Mouse (Mus musculus) G1E (cell line): ENCODE measurements at regions not wholly inside any gene's neighbourhood (a gene's known extent, or its start where the extent isn't known, plus 50 kb on each side); places are given as distances from the start of the nearest gene placed in this dataset.

ENCODE experiments used
- ATAC-seq: 2 replicates; pipeline ENCODE4 v1.8.0; 2016; ENCODE audit warnings: mild to moderate bottlenecking; ENCODE audit not compliant: insufficient number of reproducible peaks, poor library complexity, low FRiP score, severe bottlenecking; ENCODE audit errors: extremely low read depth
- DNase-seq: peaks from one replicate; pipeline ENCODE4 v3.0.0; 2012; ENCODE audit warnings: low spot score
- H3K27me3 ChIP-seq: 2 replicates; pipeline ENCODE4 v1.6.1; 2012; ENCODE audit warnings: mild to moderate bottlenecking, low read length, inconsistent platforms; ENCODE audit not compliant: insufficient read depth
- H3K36me3 ChIP-seq: replicated peaks from 2 replicates; pipeline ENCODE3; 2012; ENCODE audit warnings: mild to moderate bottlenecking, inconsistent platforms
- H3K4me1 ChIP-seq: 2 replicates; pipeline ENCODE4 v1.6.1; 2012; ENCODE audit warnings: low read depth, low read length, inconsistent platforms, mixed read lengths; ENCODE audit not compliant: insufficient read depth
- H3K4me3 ChIP-seq: 2 replicates; pipeline ENCODE4 v1.5.1; 2012; ENCODE audit warnings: low read depth, mild to moderate bottlenecking, inconsistent platforms, low read length, moderate library complexity, mixed read lengths
- H3K9me3 ChIP-seq: replicated peaks from 2 replicates; pipeline ENCODE4 v1.6.1; 2012; ENCODE audit warnings: inconsistent platforms
- CTCF ChIP-seq: IDR thresholded peaks from 2 replicates; pipeline ENCODE4 v1.5.1; 2012; ENCODE audit warnings: low read depth, low read length, inconsistent platforms, mixed read lengths
- GATA1 ChIP-seq: IDR thresholded peaks from 2 replicates; pipeline ENCODE4 v1.6.1; 2012; ENCODE audit warnings: borderline replicate concordance, low read length, inconsistent platforms, mixed read lengths
- GATA2 ChIP-seq: IDR thresholded peaks from 2 replicates; pipeline ENCODE4 v1.6.1; 2012; ENCODE audit warnings: low read depth, low read length, inconsistent platforms, borderline replicate concordance
- POLR2AphosphoS5 ChIP-seq: IDR thresholded peaks from 2 replicates; pipeline ENCODE4 v1.6.1; 2012; ENCODE audit warnings: low read depth, low read length, inconsistent platforms; ENCODE audit not compliant: insufficient replicate concordance
- TAL1 ChIP-seq: conservative IDR thresholded peaks from 2 replicates; pipeline ENCODE4 v1.6.1; 2012; ENCODE audit warnings: low read depth, low read length, inconsistent platforms, mixed read lengths

GRCm38 (mm10) chr6:18652006-18652601 is 137.5 kb upstream of the Cttnbp2 start:
- H3K9me3 ChIP-seq: no peaks in the 10 kb centered on the region
- H3K4me3 ChIP-seq: no peak overlapping the region
- H3K4me1 ChIP-seq: no peaks in the 10 kb centered on the region
- ATAC-seq (no peak), DNase-seq (no peak)
- H3K27me3 ChIP-seq: no peaks in the 10 kb centered on the region
- TF ChIP-seq POLR2AphosphoS5 (no peak), GATA1 (no peak), GATA2 (no peak), CTCF (no peak), TAL1 (no peak)
- H3K36me3 ChIP-seq: no peaks in the 10 kb centered on the region

DNA sequence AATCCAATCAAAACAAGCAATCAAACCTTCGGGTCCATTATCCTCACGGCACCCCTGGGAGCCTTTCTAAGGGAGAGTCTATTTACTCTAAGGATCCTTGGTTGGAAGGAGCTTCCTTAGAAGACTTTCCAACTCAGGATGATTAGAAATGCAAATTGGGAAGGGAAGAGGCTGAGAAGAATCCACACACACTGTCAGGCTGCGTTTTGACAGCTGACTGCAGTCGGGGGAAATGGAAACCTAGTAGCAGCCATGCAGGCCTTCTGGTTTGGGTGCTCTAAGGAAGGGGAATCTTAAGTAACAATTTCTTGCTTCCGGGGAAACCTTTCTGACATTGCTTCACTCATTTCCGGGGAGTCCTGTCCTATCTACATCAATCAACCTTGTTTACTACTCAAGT is 139.6 kb upstream of the Cttnbp2 start:
- ATAC-seq: no peak
- TF ChIP-seq GATA2: no peak
- TF ChIP-seq GATA1: no peak
- TF ChIP-seq TAL1: no peak
- TF ChIP-seq POLR2AphosphoS5: no peak
- no peak for TF ChIP-seq CTCF

GRCm38 (mm10) chr6:18656202-18656601 is 141.6 kb upstream of the Cttnbp2 start:
- H3K4me1 ChIP-seq: no peaks in the 10 kb centered on the region
- no peak for TF ChIP-seq GATA1
- TF ChIP-seq CTCF: no peak
- no peak for TF ChIP-seq TAL1
- TF ChIP-seq POLR2AphosphoS5: no peak
- no peak for TF ChIP-seq GATA2
- no peaks in the 10 kb centered on the region for H3K36me3 ChIP-seq
- no peaks in the 10 kb centered on the region for H3K9me3 ChIP-seq
- H3K4me3 ChIP-seq: no peak overlapping the region
- H3K27me3 ChIP-seq: no peaks in the 10 kb centered on the region
- ATAC-seq: no peak
- DNase-seq: no peak

More for the DNA sequence above, 139.6 kb upstream of the Cttnbp2 start:
- H3K36me3 ChIP-seq: no peaks in the 10 kb centered on the region
- DNase-seq: no peak
- H3K4me1 ChIP-seq: no peaks in the 10 kb centered on the region
- H3K9me3 ChIP-seq: no peaks in the 10 kb centered on the region
- H3K4me3 ChIP-seq: no peak overlapping the region
- H3K27me3 ChIP-seq: no peaks in the 10 kb centered on the region

GRCm38 (mm10) chr6:18656772-18657401 is 142.2 kb upstream of the Cttnbp2 start:
- H3K9me3 ChIP-seq: no peaks in the 10 kb centered on the region
- H3K4me3 ChIP-seq: no peak overlapping the region
- H3K27me3 ChIP-seq: no peaks in the 10 kb centered on the region
- H3K36me3 ChIP-seq: no peaks in the 10 kb centered on the region
- no peak for DNase-seq
- no peak for ATAC-seq
- no peaks in the 10 kb centered on the region for H3K4me1 ChIP-seq
- TF ChIP-seq TAL1 (no peak), GATA1 (no peak), POLR2AphosphoS5 (no peak), CTCF (no peak), GATA2 (no peak)

- Histone ChIP-seq H3K27me3 (no peaks in the 10 kb centered on the region), H3K36me3 (no peaks in the 10 kb centered on the region), H3K4me3 (no peak overlapping the region), H3K4me1 (no peaks in the 10 kb centered on the region), H3K9me3 (no peaks in the 10 kb centered on the region)
- TF ChIP-seq POLR2AphosphoS5 (no peak), GATA1 (no peak), CTCF (no peak), GATA2 (no peak), TAL1 (no peak)
- ATAC-seq (no peak), DNase-seq (no peak)
These were observed 150.0 kb upstream of the Cttnbp2 start for GRCm38 (mm10) chr6:18664687-18665086.

GRCm38 (mm10) chr6:18665992-18666391 is 151.3 kb upstream of the Cttnbp2 start:
- Histone ChIP-seq H3K4me1 (no peaks in the 10 kb centered on the region), H3K27me3 (no peaks in the 10 kb centered on the region), H3K4me3 (no peak overlapping the region), H3K36me3 (no peaks in the 10 kb centered on the region), H3K9me3 (no peaks in the 10 kb centered on the region)
- TF ChIP-seq CTCF (no peak), GATA2 (no peak), TAL1 (no peak), GATA1 (no peak), POLR2AphosphoS5 (no peak)
- DNase-seq: no peak
- ATAC-seq: no peak
